Mouse (Mus musculus): ENCODE measurements around the gene Fbxl20. TPM values are rescaled to one million over a fixed set of nuclear protein-coding genes. Genes with fewer than 3 reads are reported as not detected.

Gene Fbxl20
- total RNA-seq, 2 experiments from 2014 or later = 33.2 to 33.6 TPM

- Histone ChIP-seq H3K4me3 (no peak overlapping the region), H3K27ac (no peak overlapping the region)
- DNase-seq (ENCODE audit: extremely low spot score in 1 of 2, low spot score in 2 of 2) = no peak
- intact Hi-C loops (cut with DNase I) = no loop called here
- no peak for TF ChIP-seq CTCF (IDR thresholded peaks at IDR 0.05)
Observed at GRCm38 (mm10) chr11:98086574-98086973, 63.6 kb downstream of the Fbxl20 start.

DNA sequence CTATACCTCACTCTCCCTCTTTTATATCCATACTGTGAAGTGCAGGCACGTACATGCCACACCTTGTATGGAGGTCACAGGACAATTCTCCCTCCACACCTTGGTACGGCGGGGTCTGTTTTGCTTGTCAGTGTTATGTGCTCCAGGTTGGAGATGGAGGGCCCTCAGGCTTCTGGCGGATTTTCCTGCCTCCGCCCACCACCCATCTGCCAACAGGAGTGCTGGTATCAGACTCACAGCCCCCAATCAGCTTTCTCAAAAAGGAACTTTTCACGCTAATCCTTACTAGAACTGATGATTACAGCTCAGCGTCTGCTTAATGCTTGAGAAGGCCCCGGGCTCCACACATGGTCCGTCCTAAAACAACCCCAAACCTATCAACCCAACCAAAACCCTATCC lies 64.1 kb downstream of the Fbxl20 start:
- no peak overlapping the region for H3K27ac ChIP-seq
- TF ChIP-seq CTCF (IDR thresholded peaks at IDR 0.05) = no peak
- intact Hi-C loops (cut with DNase I) = no loop called here
- DNase-seq (ENCODE audit: extremely low spot score in 1 of 2, low spot score in 2 of 2) = peak; percentile 34 to 42
- no peak overlapping the region for H3K4me3 ChIP-seq

GRCm38 (mm10) chr11:98082745-98083144 lies 67.5 kb downstream of the Fbxl20 start:
- intact Hi-C loops (cut with DNase I) = no loop called here
- Histone ChIP-seq H3K27ac (no peak overlapping the region), H3K4me3 (no peak overlapping the region)
- TF ChIP-seq CTCF (IDR thresholded peaks at IDR 0.05) = no peak
- DNase-seq (ENCODE audit: extremely low spot score in 1 of 2, low spot score in 2 of 2) = no peak

DNA sequence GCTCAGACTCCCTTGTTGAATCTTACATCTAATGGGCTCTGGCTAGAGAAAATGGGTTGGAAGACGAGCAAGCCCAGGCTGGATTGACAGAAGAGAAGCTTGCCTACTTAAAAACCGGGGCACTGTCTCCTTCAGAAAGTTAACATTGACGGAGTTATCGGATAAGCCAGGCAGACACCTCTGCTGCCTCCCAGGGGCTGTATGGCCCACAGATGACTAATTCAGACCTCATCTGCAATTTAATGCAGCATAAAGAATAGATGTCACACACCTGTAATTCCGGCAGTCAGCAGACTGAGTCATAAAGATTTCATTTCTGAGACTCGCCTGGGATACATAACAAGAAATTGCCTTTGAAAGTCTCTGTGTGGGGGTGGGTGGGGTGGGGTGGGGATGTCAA lies 69.8 kb downstream of the Fbxl20 start:
- Histone ChIP-seq H3K4me3 (no peak overlapping the region), H3K27ac (no peak overlapping the region)
- TF ChIP-seq CTCF (IDR thresholded peaks at IDR 0.05) = no peak
- DNase-seq (ENCODE audit: extremely low spot score in 1 of 2, low spot score in 2 of 2) = no peak
- intact Hi-C loops (cut with DNase I) = no loop called here

DNA sequence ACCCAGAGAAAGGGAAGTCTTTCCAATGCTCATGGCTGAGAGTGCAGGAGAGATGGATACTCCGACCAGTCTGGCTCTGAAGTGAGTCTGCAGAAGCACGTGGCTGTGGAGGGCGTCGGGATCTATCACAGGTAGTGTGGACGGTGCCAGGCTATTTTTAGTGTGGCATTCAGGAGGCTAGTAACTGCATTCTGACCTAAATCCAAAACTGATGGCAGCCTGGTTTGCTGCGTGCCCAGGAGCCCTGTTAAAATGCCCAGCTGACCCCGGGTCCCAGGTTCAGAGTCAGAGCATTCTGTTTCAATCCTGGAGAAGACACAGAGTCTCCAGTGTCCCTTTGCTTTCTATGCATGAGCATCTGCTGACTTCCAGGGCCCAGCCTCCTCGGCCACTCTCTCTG lies 73.1 kb downstream of the Fbxl20 start:
- H3K27ac ChIP-seq = no peak overlapping the region

DNA sequence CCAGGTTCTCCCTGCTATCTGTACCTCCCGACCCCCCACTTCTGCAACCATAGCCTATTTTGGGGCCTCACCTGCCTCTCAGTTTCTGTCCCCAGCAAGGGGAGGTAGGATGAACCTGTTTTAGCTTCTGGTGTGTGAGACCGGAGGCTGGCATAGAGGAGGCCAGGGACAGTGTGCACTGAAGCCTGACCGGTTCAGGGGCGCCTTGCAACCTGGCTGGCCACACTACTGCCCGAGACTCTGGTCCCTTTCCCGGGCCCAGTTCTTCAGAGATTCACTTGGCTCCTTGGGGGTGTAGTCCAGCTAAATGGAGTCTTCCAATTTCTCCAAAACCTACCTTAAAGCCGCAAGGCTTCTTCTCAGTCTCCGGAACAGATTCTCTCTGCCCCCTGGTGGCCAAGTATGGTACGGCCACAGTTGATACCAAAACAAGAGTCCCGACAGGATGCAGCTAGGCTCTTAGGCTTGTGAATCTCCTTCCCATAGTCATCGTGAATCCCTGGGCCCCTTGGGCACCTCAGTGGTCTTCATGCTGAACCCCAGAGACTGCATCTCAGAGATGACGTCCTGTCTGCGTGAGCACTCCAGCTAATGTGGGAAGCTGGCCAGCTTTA lies 74.9 kb downstream of the Fbxl20 start:
- DNase-seq (ENCODE audit: extremely low spot score in 1 of 2, low spot score in 2 of 2) = peak; percentile 87 to 93
- peak; percentile 96 for TF ChIP-seq CTCF (IDR thresholded peaks at IDR 0.05)
- intact Hi-C loops (cut with DNase I) = loop anchor here (1.0 to 2.0 kb wide), 2 partner anchors 44 to 177 kb away; no protein-coding TSS in a partner anchor
- no peak overlapping the region for H3K27ac ChIP-seq
- H3K4me3 ChIP-seq = no peak overlapping the region

More for the DNA sequence above, 73.1 kb downstream of the Fbxl20 start:
- DNase-seq (ENCODE audit: extremely low spot score in 1 of 2, low spot score in 2 of 2) = no peak
- H3K4me3 ChIP-seq = no peak overlapping the region
- no peak for TF ChIP-seq CTCF (IDR thresholded peaks at IDR 0.05)
- intact Hi-C loops (cut with DNase I) = no loop called here

DNA sequence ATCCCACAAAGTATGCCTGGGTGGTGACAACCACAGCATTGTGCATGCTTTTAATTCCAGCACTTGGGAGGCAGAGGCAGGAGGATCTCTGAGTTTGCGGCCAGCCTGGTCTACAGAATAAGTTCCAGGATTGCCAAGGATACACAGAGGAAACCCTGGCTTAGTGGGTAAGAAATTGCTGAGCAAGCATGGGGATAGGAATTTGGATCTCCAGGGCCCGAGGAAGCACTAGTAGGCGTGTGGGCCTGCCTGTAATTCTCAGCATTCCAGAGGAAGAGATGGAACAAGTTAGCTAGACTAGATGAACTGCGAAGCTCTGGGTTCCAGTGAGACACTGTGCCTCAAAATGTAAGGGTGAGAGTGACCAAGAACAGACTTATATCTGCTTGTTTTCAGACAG lies 76.8 kb downstream of the Fbxl20 start:
- Histone ChIP-seq H3K27ac (no peak overlapping the region), H3K4me3 (no peak overlapping the region)
- no peak for DNase-seq (ENCODE audit: extremely low spot score in 1 of 2, low spot score in 2 of 2)
- intact Hi-C loops (cut with DNase I) = no loop called here
- TF ChIP-seq CTCF (IDR thresholded peaks at IDR 0.05) = no peak

DNA sequence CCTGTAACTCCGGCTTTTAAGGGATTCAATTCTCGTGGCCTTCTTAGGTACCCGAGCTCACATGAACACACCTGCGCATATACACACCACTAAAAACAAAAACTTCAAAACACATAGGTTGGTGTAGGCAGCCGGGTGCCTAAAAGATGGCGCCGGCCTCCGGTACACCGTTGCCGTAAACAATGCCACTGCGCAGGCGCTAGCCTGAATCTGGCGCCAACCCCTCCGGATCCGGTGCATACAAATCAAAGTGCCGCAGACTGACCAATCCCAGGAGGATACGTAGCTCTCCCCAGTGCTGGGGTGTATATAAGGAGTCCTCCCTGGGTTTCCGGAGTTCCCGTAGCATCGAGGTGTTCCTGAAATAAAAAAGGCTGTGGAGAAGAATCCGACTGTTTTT lies 82.9 kb downstream of the Fbxl20 start:
- no peak overlapping the region for H3K27ac ChIP-seq
- intact Hi-C loops (cut with DNase I) = no loop called here
- no peak for TF ChIP-seq CTCF (IDR thresholded peaks at IDR 0.05)
- no peak for DNase-seq (ENCODE audit: extremely low spot score in 1 of 2, low spot score in 2 of 2)
- no peak overlapping the region for H3K4me3 ChIP-seq

DNA sequence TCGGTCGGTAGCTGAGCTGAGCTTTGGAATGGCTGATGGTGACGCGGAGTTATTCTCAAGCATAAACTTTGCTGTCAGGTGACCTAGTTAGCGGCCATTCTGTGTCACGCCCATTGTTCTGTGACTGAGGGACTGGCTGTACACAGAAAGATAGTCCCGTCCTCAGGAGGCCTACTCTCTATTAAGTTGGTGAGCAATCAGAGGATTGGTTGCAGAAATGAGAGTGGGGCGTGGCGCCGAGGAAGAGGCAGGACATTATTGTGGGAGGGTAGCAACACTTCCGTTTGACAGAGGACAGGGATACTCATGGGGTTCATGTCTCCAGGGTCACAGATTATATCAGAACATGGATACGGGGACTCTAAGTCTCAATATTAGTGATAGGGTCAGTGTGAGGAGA lies 84.0 kb downstream of the Fbxl20 start:
- no peak overlapping the region for H3K27ac ChIP-seq
- intact Hi-C loops (cut with DNase I) = no loop called here
- no peak for DNase-seq (ENCODE audit: extremely low spot score in 1 of 2, low spot score in 2 of 2)
- no peak for TF ChIP-seq CTCF (IDR thresholded peaks at IDR 0.05)
- H3K4me3 ChIP-seq = no peak overlapping the region

DNA sequence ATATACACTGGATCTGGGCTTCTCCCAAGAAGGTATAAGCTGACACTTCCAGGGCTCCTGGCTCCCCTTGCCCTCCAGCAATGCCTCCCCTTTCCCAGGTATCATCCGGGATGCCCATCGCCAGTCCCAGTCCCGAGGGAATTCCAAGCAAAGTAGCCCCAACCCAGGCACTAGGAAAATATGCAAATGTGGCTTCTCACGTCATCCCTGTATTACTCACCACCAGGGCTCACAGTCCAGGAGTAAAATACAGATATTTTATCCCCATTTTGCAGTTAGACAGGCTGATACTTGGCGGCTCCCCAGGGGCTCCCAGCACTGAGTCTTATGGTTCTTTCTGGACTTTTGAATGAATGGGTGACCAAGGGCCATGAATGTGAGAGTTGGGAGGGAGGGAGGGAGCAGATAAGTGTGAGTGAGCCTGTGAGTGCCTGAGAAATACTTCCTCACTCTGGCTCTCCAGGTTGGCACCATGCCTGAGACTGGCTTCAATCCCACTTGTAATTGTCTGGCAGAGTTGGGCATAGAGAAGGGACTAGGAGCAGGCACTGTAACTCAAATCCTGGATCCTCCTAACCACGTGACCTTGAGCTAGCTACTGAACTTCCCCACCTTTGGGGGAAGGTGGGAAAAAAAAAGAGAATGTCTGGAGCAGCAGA lies 88.2 kb downstream of the Fbxl20 start:
- peak overlapping the region; percentile 89; the same call in 1 of the 2 replicates for H3K27ac ChIP-seq
- H3K4me3 ChIP-seq = no peak overlapping the region
- TF ChIP-seq CTCF (IDR thresholded peaks at IDR 0.05) = no peak; the same call in 1 of the 2 replicates
- intact Hi-C loops (cut with DNase I) = no loop called here
- peak in 1 of 2 experiments; percentile 55 for DNase-seq (ENCODE audit: extremely low spot score in 1 of 2, low spot score in 2 of 2)

- DNase-seq (ENCODE audit: extremely low spot score in 1 of 2, low spot score in 2 of 2) = no peak
- no peak for TF ChIP-seq CTCF (IDR thresholded peaks at IDR 0.05)
- H3K27ac ChIP-seq = peak overlapping the region; percentile 89
- no peak overlapping the region for H3K4me3 ChIP-seq
- intact Hi-C loops (cut with DNase I) = no loop called here
Observed at GRCm38 (mm10) chr11:98061441-98061840, 88.8 kb downstream of the Fbxl20 start.

DNA sequence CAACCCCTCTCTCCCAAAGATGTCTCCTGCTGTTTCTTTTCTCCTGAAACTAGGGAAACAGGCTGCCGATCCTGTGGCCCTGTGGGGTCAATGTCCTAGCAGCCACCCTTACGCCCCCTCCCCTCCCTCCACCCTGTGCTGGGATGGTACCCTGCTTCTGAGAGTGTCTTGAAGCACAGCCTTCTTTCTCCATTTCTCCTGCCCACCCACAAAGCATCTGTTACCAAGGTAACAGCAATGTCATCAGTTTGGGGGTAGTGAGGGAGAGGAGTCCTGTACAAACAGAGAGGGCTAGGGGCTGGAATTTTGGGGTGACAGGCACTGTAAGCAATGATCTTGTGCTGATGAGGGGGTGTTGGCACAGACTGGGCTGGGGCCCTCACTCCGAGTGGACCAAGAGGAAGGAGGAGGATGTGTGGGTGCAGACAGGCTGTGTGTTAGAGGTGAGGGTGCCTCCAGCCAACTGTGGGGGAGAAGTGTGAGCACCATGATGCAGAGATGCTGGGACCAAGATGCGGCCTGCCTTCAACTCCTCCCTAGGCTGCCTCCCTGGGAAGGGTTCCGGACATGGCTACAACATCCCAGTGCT lies 90.0 kb downstream of the Fbxl20 start:
- no peak for TF ChIP-seq CTCF (IDR thresholded peaks at IDR 0.05)
- no peak overlapping the region for H3K4me3 ChIP-seq
- DNase-seq (ENCODE audit: extremely low spot score in 1 of 2, low spot score in 2 of 2) = peak; percentile 30 to 55
- intact Hi-C loops (cut with DNase I) = no loop called here
- H3K27ac ChIP-seq = peak overlapping the region; percentile 89
